Mouse (Mus musculus) E14TG2a.4 (cell line): ENCODE measurements around the gene Tmem50b.

ENCODE experiments used
- CTCF ChIP-seq: conservative IDR thresholded peaks from 2 replicates; pipeline ENCODE4 v1.5.1; 2014; ENCODE audit warnings: low read length
- NANOG ChIP-seq: IDR thresholded peaks from 2 replicates; pipeline ENCODE4 v1.6.1; 2014; ENCODE audit warnings: borderline replicate concordance, low read length, mixed read lengths

- no peak for TF ChIP-seq CTCF
- TF ChIP-seq NANOG = no peak
Measured at GRCm38 (mm10) chr16:91605156-91605555, 7.6 kb upstream of the Tmem50b start.
